Mouse (Mus musculus) right cerebral cortex, postnatal 14 days (tissue): ENCODE results near the gene Fryl.
A peak's percentile ranks its signal among the peaks of the same experiment; 100 is the strongest.
"Not testable (repeated sequence)": the region's sequence is repeated elsewhere in the genome, so short reads cannot be mapped to it uniquely, and the experiment has no call there.

ENCODE experiments used
- DNase-seq: peaks from one replicate; pipeline ENCODE4 v3.0.0; 2022

The Fryl gene

GRCm38 (mm10) chr5:73079801-73080200 is 176.6 kb downstream of the Fryl start:
- no peak for DNase-seq

- peak; percentile 89 for DNase-seq
These were observed 185.1 kb downstream of the Fryl start for GRCm38 (mm10) chr5:73071319-73071718.

- DNase-seq = no peak
These were observed 189.5 kb downstream of the Fryl start for GRCm38 (mm10) chr5:73066946-73067345.

GRCm38 (mm10) chr5:73063768-73064669 is 192.4 kb downstream of the Fryl start:
- no peak for DNase-seq

- DNase-seq = no peak
These were observed 194.8 kb downstream of the Fryl start for GRCm38 (mm10) chr5:73061506-73062155.

GRCm38 (mm10) chr5:73056937-73057336 is 199.5 kb downstream of the Fryl start:
- DNase-seq = no peak

GRCm38 (mm10) chr5:73056457-73056856 is 200.0 kb downstream of the Fryl start:
- no peak for DNase-seq

- no peak for DNase-seq
These were observed 202.5 kb downstream of the Fryl start for GRCm38 (mm10) chr5:73053933-73054332.

GRCm38 (mm10) chr5:73047651-73048245 is 208.7 kb downstream of the Fryl start:
- DNase-seq = no peak

GRCm38 (mm10) chr5:73044055-73044454 is 212.4 kb downstream of the Fryl start:
- DNase-seq = no peak

- no peak for DNase-seq
These were observed 223.9 kb downstream of the Fryl start for GRCm38 (mm10) chr5:73032481-73032880.

- no peak for DNase-seq
These were observed 227.8 kb downstream of the Fryl start for GRCm38 (mm10) chr5:73028646-73029045.

- no peak for DNase-seq
These were observed 232.6 kb downstream of the Fryl start for GRCm38 (mm10) chr5:73023801-73024200.

GRCm38 (mm10) chr5:73014745-73015144 is 241.7 kb downstream of the Fryl start:
- no peak for DNase-seq

GRCm38 (mm10) chr5:73013611-73014287 is 242.7 kb downstream of the Fryl start:
- not testable (repeated sequence) for DNase-seq

GRCm38 (mm10) chr5:73012884-73013610 is 243.4 kb downstream of the Fryl start:
- DNase-seq = not testable (repeated sequence)

GRCm38 (mm10) chr5:73011806-73012205 is 244.6 kb downstream of the Fryl start:
- not testable (repeated sequence) for DNase-seq

- DNase-seq = not testable (repeated sequence)
These were observed 248.2 kb downstream of the Fryl start for GRCm38 (mm10) chr5:73008230-73008629.

- no peak for DNase-seq
These were observed 248.8 kb downstream of the Fryl start for GRCm38 (mm10) chr5:73007582-73007959.

- DNase-seq = no peak
These were observed 249.4 kb downstream of the Fryl start, which contains the start of gene Slc10a4 for GRCm38 (mm10) chr5:73006784-73007581. Gene Slc10a4, plus strand, starts transcription at chr5:73006883.

GRCm38 (mm10) chr5:73004046-73004445 is 252.4 kb downstream of the Fryl start:
- no peak for DNase-seq
